Mouse (Mus musculus) adrenal gland, postnatal 25 days (tissue): ENCODE results near the gene Rpia. TPM values are rescaled to one million over a fixed set of nuclear protein-coding genes. Genes with fewer than 3 reads are reported as not detected.
A peak's percentile ranks its signal among the peaks of the same experiment; 100 is the strongest.
"Not testable (repeated sequence)": the region's sequence is repeated elsewhere in the genome, so short reads cannot be mapped to it uniquely, and the experiment has no call there.

Source experiments
- DNase-seq: peaks from one replicate; pipeline ENCODE4 v3.0.0; 2021; ENCODE audit warnings: mixed read lengths
- long read RNA-seq: library from polyadenylated mRNA; stranded (forward); transcript quantifications from one replicate; pipeline ENCODE4 v2.0.0, GENCODE M21; 2021
- total RNA-seq: library from RNA; stranded (reverse); gene quantifications from 2 replicates; pipeline ENCODE4 v1.2.3, GENCODE M21; 2021

Gene Rpia
- total RNA-seq, result 22.0 and 26.2 TPM in 2 replicates
- long read RNA-seq, partial matches to known transcripts, result 0 of 2 reads
- long read RNA-seq, other reads (novel, unspliced or antisense), result 2 of 2 reads

DNA sequence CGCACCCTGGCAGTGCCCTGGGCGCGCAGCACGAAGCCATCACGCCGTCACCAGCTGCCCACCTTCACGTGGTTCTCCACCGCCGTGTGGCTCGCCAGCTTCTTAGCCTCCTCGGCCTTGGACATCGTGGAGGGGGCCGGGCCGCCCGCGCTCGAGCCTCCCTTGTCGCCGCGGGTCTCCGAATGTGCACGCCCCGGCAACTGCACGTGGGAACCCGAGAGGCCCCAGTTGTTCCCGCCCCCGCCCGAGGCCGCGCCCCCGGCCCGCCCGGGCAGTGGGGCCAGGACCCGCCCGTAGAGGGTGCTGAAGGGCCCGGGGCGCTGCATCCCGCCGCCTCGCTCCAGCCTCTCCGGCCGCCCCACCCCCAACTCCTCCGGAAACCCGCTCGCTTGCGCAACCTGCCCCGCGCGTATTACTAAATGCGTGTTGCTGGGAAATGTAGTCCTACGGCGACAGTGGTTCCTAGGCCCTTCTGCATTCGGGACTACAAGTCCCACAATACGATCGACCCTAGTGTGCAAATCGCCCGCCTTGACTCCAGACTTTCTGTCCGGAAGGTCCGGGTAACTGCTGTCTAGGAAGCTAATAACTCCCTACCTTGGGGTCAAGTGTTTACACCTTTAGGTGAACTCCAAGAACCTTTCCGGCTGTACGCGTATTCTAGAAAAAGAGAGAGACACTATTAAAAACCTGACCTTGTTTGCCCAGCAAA, at the start of gene Rpia:
Rpia (minus strand) TSS at position 409 of the 712 bp plus-strand sequence.
- DNase-seq, result peak; percentile 99

DNA sequence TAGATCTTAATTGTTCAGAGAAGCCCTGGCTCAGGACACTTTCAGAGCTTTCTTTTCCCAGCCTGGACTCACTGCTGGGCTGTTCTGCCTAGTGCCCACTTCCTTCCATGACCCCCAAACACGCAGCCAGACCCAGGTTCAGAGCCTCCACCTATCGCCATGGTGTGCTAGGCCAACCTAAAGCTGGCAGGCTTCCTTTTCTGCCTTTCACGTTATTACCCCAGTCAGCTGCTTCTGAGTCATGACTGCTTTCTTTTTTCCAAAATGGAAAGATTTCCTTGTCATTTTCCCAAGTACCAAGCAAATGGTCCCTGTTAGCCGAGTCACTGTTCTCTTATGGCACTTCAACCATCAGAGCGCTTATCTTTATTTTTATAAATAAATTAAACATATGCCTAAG, 48.2 kb upstream of the Rpia start:
- DNase-seq, result no peak

DNA sequence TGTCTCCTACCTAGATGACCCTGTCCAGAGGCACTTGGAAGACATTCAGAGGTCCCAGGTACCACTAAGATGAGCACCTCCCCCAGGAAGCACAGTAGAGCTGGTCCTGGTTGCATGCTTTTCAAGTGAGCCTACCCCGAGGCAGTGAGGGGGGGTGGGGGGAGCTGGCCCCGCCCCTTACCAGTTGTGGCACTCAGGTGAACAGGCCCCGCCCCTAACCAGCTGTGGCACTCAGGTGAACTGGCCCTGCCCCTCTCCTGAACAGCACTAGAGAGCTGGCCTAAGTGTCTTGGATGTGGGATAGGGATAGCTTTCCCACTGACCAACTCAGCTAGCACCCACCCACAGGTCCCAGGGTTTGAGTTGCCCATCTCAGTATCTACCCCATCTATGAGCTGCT, 46.5 kb upstream of the Rpia start:
- DNase-seq, result no peak

DNA sequence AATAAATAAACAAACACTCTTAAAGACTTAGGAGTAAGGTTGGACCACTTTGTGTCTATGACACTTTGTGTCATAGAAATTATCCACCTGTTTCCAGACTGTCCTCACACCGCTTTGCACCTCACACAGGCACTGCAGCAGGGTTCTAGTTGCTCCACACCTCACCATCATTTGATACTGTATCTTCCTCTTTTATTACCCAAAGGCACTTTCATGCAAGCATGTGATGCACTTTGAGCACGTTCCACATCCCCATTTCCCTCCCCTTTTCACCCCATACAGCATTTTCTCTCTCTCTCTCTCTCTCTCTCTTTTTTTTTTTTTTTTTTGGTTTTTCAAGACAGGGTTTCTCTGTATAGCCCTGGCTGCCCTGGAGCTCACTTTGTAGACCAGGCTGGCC, 45.3 kb upstream of the Rpia start:
- DNase-seq, result no peak

DNA sequence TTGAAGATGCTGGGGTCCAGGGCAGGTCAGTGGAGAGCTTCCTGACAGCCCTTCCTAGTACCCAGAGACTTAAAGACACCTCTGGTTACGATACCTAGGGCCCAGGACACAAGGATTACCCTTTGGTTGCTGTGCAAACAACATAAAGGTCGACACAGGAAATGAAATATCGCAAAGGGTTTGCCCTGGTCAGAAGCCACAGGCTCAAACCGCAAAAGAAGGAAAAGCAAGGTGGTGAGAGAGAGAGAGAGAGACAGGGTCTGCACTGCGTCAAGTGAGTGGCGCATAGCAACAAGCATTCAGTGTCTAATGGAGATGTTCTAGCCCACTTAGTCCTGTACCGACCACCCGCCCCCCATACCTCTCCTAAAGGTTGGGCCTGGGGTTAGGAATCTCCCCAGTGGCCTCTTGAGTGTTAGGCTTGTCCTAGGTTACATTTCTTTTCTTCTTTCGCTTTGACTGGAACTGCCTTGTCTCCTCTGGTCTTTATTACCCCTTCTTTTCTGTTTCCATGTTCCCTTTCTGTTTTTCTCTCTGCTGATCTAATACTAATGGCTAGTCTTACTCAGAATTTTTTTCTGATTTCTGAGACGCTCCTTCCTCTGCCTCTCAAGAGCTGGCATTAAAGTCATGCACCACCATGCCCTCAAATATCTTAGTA, 39.3 kb upstream of the Rpia start:
- DNase-seq, result no peak

DNA sequence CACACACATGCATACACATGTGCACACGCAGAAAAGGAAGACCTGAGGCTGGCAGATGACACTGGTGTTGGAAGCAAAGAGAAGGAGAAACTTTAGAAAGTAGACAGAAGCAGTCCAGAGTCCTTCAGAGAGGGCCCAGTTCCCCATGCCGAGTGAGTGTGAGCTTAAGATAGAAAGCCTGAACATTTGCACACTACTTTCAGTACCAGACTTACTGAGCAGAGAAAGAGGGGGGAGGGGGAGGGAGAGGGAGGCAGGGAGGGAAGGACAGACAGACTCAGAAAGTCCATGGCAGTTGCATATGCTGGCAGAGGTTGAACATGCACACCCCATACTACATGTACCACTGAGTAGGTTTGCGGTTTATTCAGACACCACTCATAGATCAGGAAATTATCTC, 38.5 kb upstream of the Rpia start:
- no peak for DNase-seq

DNA sequence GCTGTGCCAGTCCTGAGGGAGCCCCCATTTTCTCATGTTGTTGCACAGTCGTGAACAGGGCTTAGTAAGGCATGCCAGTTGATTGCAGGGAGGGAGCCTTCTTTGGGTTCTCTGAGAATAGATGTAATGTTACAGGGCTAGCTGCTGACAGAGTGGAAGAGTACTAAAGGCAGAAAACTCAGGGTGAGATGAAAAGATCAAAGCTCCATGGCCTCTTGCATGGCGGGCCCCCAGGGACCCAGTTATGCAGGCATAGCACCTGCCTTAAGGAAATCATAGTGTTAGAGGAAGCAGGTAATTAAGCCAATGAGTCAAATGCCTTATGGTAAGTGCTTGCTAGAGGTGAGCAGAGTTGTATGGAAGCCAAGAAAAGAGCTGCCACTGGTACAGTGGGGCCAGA, 37.4 kb upstream of the Rpia start:
- no peak for DNase-seq

DNA sequence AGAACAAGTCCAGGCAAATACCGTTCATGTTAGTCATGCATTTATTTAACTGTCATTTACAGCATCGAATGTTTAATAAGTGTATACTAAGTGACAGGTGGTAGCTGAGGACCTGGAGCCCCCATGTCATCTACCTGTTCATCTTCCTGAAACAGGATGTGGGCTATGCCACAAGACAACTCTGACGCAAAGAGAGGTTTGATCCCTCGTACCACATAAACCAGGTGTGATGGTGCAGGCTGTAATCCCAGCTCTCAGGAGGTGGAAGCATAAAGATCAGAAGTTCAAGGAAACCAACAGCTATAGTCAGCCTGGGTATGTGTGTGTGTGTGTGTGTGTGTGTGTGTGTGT, 32.9 kb upstream of the Rpia start:
- no peak for DNase-seq

DNA sequence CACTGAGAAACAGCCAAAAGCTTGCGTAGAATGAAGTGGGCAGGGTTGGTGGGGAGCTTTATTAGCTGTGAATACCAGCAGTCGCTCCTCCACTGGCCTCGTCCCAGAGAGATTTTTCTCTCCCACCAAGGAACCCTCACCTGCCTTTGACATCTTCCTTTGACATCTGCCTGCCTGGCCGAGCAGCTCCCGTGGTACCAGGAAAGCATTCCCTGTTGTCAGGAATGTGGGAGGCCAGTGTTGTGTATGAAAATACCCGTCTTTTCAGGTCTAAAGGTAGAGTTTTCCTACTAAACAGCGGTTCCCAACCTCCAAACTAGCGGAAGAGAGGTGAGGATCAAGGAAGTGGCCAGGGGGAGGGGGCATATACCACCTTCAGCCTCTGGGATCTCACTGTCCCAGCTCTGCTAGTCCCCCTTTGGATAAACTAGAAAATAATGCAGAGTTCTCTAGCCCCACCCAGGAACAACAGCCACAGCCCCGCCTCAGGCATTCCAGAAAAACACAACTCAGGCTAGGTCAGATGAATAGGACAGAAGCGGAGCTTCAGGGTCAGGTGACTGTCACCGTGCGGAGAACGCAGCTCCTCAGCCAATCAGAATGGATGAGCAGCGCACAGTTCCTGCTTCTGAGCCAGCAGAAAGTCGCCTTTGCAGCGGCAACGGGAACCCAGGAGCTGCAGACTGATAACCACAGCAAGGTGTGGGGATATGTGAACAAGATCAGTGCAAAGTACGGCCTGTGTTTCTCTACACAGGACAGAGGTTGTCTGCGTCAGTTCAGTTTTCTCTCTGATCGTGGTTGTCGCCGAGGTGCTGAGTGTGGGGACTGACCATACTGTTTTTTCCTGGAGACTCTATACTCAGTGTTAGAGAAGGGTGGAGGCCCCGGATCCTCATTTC, 32.3 kb upstream of the Rpia start:
- DNase-seq, result peak; percentile 71

DNA sequence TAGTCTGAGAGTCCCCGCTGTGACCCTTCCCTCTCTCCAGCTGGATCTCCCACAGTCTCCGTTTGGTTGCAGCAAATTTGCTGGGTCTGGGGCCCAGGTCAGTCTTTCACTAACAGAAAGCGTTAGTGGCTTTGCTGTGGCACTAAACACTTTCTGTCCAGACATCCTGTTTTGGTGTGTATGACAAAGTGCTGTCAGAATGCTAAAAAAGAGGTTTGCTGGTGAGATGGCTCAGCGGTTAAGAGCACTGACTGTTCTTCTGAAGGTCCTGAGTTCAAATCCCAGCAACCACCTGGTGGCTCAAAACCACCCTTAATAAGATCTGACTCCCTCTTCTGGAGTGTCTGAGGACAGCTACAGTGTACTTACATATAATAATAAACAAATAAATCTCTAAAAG, 31.2 kb upstream of the Rpia start:
- not testable (repeated sequence) for DNase-seq

DNA sequence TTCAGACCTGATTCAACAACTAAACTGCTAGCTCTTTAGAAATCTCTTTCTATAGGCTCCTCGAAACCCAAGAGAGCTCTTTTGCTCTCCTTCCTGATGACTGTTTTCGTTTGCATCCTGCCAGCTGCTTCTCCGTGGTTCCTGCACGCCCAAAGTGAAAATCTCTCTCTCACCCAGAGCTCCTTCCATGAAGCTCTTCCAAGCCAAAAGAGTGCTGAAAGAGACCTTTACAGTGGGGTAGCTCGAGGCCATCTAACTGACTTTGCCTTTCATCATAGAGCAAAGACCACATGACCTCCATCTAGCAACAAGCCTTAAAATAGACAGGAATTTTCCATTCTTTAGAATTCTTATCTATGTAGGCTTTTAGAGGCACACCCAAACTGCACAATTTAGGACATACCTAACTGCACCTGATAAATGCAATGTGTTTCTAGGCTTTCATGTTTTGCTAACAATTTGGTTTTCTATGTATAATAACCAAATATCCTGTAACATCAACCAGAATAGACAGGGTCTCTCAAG, 30.4 kb upstream of the Rpia start:
- DNase-seq, result no peak

DNA sequence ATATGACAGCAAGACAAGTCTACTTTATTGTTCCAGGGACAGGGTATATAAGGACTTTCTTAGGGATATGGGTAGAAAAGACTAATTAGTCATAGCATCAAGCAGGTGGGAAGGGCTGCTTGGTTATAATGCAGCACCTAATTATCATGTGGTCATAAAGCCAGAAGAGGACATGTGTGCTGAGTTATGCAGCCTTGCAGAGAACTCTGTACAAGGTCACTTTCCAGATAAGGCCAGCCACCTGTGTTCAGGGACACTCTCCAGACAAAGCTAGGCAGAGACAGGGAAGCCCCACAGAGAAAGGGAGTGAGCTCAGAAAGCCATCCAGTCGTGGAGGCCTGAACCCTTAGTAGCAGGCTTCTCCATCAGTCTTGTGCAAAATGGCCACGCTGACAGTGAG, 29.5 kb upstream of the Rpia start:
- no peak for DNase-seq

DNA sequence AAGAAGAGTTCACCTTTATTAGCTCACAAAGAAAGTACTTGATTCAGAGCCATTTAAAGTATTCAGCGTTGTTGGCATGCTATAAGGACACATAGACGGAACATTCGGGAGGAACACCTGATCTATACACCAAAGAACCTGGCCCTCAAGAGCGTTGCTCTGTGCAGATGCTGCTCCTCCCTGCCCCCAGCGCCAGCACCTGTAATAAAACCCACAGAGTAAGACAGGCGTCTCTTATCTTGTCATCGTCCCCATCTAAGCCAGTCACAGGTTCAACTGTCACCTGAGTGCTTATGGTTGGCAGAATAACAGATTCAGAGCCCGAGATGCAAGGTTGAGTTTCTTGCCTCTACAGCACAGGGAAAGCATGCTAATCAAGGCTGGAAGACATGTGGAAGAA, 23.4 kb upstream of the Rpia start:
- no peak for DNase-seq

DNA sequence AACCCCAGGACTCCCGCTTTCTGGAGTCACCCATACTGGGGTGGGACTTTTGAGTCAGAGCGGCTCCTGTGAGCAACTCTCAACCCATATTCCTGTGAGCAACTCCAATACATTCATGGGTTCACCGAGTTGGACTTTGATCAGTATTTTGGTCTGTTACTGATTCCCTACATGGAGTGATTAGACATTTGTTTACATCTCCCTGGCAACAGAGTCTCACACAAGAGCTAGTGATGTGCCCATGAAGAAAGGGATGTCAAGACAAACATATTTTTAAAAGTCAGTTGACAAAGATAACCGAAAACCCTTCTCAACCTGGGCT, 22.6 kb upstream of the Rpia start:
- DNase-seq, result no peak

DNA sequence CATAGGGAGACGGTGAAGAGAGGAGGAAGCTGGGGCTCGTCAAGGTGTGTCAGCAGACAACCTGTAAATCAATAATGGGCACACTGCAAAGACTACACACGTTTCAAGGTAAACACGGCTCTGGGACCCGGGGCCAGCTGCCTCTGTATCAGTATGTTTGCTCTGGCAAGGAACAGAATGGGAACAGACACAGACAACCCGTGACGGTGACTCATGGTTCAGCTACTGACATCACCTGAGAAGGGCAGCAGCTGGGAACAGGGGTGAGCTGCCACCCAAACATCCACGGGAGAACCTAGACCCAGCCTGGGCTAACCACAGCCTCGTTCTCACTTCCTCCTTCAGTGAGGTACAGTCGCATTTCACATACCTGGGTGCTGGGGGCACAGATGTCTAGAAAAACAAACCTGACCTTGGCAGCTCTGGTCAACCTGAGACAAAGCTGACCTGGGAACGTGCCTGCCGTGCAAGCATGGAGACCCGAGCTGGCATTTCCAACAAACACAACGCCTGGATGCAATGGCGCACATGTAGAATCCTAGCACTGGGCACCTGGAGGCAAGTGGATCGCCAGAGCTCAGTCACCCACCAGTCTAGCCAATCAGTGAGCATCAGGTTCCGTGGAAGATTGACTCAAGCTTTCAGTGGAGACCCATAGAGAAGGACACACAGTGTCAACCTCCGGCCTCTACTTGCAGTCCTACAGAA, 22.0 kb upstream of the Rpia start:
- peak; percentile 16 for DNase-seq

DNA sequence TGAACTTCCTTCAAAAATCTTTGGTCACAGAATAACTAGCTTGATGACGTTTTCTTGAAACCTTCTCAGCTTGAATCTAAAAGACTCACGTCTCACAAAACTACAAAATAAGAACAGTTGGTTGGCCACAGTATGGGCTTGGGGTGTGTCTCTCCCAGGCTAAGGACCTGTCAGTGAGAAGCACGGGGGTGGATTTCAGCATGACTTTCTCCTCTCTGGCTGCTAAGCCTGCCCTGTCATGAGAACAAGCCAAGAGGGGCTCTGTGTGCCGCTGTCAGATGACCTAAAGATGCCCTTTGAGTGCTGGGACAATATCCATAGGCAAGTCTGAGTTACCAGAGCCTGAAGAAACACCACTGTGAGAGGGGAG, 20.5 kb upstream of the Rpia start:
- DNase-seq, result no peak

DNA sequence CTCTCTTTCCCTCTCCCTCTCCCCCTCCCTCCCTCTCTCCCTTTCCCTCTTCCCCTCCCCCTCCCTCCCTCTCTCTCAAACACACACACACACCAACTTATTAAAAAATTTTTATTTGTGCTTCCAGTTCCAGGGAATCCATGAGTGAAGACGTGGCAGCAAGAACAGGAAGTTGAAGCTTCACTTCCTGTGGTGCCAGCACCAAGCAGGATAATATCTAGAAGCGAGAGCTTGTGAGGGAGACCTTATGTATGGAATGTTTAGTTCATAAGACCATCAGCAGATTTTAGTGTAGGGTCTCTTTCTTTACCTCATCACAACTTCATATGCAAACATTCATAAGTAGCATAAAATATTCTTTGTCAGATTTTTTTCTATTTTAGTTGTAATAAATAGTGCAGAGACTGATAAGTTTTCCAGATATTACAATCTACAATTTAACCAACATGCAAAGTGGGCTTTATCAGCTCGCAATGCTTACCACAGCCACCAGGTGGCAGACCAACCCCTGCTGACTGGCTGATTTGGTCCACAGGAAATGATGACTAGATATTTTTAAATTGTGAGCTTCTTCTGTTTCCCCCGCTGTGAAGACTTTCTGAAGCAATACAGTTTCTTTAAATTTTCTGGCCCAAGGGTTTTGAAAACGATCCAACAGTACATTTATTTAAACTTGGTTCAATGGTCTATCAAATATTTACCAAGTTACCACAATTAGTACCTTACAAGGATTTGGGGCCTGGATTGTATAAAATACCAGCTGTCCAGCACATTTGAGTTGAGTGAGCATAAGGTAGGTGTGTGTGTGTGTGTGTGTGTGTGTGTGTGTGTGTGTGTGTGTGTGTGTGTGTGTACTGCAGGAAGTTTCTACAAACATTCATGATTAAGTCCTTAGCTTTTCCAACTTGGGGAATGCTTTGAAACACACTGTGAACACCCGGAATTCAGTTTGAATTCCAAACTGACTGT, 19.8 kb upstream of the Rpia start:
- peak; percentile 77 for DNase-seq

DNA sequence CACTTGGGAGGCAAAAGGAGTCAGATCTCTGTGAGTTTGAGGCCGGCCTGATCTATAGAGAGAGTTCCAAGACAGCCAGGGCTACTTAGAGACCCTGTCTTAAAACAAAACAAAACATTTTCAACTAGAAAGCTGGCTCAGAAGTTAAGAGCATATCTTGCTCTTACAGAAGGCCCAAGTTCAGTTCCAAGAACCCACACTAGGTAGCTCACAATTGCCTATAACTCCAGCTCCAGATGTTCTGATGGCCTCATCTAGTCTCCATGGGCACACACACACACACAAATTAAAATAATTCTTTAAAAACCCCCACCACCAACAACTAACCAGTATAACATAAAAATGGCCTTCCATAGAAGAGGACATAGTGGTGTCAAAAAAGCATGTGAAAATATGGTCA, 18.5 kb upstream of the Rpia start:
- DNase-seq, result no peak

DNA sequence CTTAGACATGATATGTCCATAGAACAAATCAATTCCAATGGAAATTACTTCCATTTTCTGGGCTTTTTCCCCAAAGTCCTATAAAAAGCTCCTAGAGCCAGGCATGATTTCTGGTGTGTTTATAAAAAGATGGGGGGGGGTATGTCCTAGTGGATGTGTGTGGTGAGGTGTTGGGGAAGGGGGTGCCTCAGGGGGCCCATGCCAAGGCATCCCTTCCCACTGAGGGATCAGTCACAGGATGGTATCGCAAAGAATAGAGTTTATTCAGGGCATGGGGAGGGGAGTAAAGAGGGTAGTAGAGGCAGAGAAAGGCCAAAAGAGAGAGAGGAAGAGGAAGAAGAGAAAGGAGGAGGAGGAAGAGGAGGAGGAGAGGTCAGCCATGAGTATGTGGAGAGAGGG, 14.5 kb upstream of the Rpia start:
- no peak for DNase-seq

DNA sequence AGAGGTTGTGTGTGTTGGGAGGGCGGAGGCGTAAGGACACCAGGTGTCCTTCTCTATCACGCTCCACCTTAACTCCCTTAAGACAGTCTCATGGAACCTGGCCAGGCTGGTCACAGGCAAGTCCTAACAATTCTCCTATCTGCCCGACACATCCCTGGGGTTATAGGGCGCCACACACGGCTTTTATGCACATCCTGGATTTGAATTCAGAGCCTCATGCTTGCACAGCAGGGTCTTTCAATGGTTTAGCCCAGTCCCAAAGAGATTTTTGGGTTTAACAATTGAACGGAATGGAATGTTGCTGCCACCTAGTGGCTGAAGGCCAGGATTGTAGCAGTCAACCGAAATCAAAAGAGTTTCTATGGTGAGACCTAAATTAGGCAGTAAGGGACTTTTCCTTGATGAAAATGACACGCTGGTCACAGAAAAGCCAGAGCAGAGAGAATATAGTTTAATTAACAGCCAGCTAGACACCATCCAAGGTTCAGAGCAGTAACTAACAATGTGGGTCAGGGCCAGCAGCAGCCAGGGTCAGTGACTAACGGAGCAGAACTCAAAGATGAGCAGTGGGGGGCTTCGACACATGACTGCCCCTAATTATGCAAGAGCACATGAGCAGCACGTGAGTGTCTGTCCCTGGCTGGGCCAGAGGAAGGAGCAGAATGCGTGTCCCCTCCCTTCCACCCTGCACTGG, 13.9 kb upstream of the Rpia start:
- DNase-seq, result peak; percentile 50

DNA sequence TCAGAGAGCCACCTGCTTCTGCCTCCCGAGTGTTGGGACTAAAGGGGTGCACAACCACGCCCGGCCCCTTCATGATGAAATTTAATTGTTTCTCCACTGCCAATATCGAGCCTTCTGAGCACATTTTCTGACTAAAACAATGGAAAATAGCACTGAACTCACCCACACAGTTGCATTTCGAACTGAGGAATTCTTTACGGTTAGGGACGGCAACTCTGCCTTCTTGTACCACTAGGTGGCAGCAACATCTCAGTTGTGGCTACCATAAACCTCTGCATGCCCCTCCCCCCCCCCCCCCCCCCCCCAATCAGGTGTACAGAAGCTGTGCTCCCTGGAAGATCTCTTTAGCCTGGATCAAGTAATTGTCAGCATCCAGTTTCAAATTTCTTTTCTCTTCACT, 13.2 kb upstream of the Rpia start:
- DNase-seq, result peak; percentile 35
